Mouse (Mus musculus): ENCODE results near the gene Proz.

GRCm38 (mm10) chr8:13063112-13063511 lies 2.4 kb downstream of the Proz start:
- TF ChIP-seq POLR2A (IDR thresholded peaks at IDR 0.05; ENCODE audit: low read depth, low read length) (no peak), CTCF (IDR thresholded peaks at IDR 0.05; ENCODE audit: extremely low read depth, insufficient read depth, insufficient read length, insufficient replicate concordance) (no peak)
